Mouse (Mus musculus) natural killer cell, adult 2 months (primary cell): ENCODE measurements around the gene Qrich2.
A peak's percentile ranks its signal among the peaks of the same experiment; 100 is the strongest.
"Not testable (repeated sequence)": the region's sequence is repeated elsewhere in the genome, so short reads cannot be mapped to it uniquely, and the experiment has no call there.

Experiments
- DNase-seq, 2 experiments: peaks; one replicate each; pipeline ENCODE4 v3.0.0; 2022; ENCODE audit warnings: low spot score in 2 of 2

Gene Qrich2

GRCm38 (mm10) chr11:116412028-116412827 is 53.8 kb downstream of the Qrich2 start:
- no peak for DNase-seq

GRCm38 (mm10) chr11:116411582-116411981 is 54.5 kb downstream of the Qrich2 start:
- no peak for DNase-seq

GRCm38 (mm10) chr11:116410415-116410814 is 55.6 kb downstream of the Qrich2 start:
- DNase-seq: not testable (repeated sequence)

- DNase-seq: no peak
These were observed 57.0 kb downstream of the Qrich2 start for GRCm38 (mm10) chr11:116409008-116409407.

- DNase-seq: peak; percentile 83 to 91
These were observed 59.8 kb downstream of the Qrich2 start for GRCm38 (mm10) chr11:116406231-116406728.

GRCm38 (mm10) chr11:116405601-116406000 is 60.4 kb downstream of the Qrich2 start:
- DNase-seq: no peak

GRCm38 (mm10) chr11:116400560-116400959 is 65.5 kb downstream of the Qrich2 start:
- DNase-seq: no peak

- no peak for DNase-seq
These were observed 67.7 kb downstream of the Qrich2 start for GRCm38 (mm10) chr11:116398348-116398677.

GRCm38 (mm10) chr11:116397517-116398347 is 68.3 kb downstream of the Qrich2 start:
- DNase-seq: peak in 1 of 2 experiments; percentile 34

- DNase-seq: no peak
These were observed 69.1 kb downstream of the Qrich2 start for GRCm38 (mm10) chr11:116396934-116397330.

GRCm38 (mm10) chr11:116396276-116396933 is 69.6 kb downstream of the Qrich2 start:
- DNase-seq: no peak

- DNase-seq: no peak
These were observed 71.3 kb downstream of the Qrich2 start for GRCm38 (mm10) chr11:116394769-116395168.
